Mouse (Mus musculus) heart, embryonic 11.5 days (tissue): ENCODE measurements around the gene Them7. TPM values are rescaled to one million over a fixed set of nuclear protein-coding genes. Genes with fewer than 3 reads are reported as not detected.
A peak's percentile ranks its signal among the peaks of the same experiment; 100 is the strongest.

Experiments
- ATAC-seq: fragments of 200-750 bp; cut with Nextera tagmentation; replicated peaks from 2 replicates; pipeline ENCODE4 v1.8.0; 2017; ENCODE audit warnings: moderate library complexity; ENCODE audit not compliant: insufficient number of reproducible peaks, low FRiP score, low TSS enrichment
- H3K27ac ChIP-seq: fragments of 300-500 bp; sonication (generic); 2 replicates; pipeline ENCODE4 v1.5.1; 2014; ENCODE audit warnings: mild to moderate bottlenecking, low read depth, low read length
- H3K27me3 ChIP-seq: fragments of 300-500 bp; sonication (generic); 2 replicates; pipeline ENCODE4 v1.6.1; 2014; ENCODE audit warnings: mild to moderate bottlenecking, low read length, mixed read lengths; ENCODE audit not compliant: control insufficient read depth, insufficient read depth
- H3K36me3 ChIP-seq: fragments of 300-500 bp; sonication (generic); 2 replicates; pipeline ENCODE4 v1.6.1; 2014; ENCODE audit warnings: mild to moderate bottlenecking, low read length, moderate library complexity, mixed read lengths; ENCODE audit not compliant: control insufficient read depth, insufficient read depth
- H3K4me1 ChIP-seq: fragments of 300-500 bp; sonication (generic); 2 replicates; pipeline ENCODE4 v1.6.1; 2014; ENCODE audit warnings: low read length; ENCODE audit not compliant: control insufficient read depth, insufficient read depth
- H3K4me2 ChIP-seq: fragments of 300-500 bp; sonication (generic); 2 replicates; pipeline ENCODE4 v1.6.1; 2014; ENCODE audit warnings: mild to moderate bottlenecking, moderate library complexity
- H3K4me3 ChIP-seq: fragments of 300-500 bp; sonication (generic); 2 replicates; pipeline ENCODE4 v1.5.1; 2014; ENCODE audit warnings: low read depth, low read length
- H3K9ac ChIP-seq: fragments of 300-500 bp; sonication (generic); 2 replicates; pipeline ENCODE4 v1.6.1; 2014; ENCODE audit warnings: mild to moderate bottlenecking, low read depth, low read length, moderate library complexity
- H3K9me3 ChIP-seq: fragments of 300-500 bp; sonication (generic); replicated peaks from 2 replicates; pipeline ENCODE4 v1.6.1; 2016; ENCODE audit warnings: low read length; ENCODE audit not compliant: control insufficient read depth
- WGBS: fragments of 180-500 bp; shearing (Covaris S2); extraction: QIAGEN DNeasy Blood & Tissue Kit; methylation state at CpG from one replicate; pipeline ENCODE4 v1.1.7; 2014; ENCODE audit not compliant: insufficient replicate concordance; 5-methylcytosine and 5-hydroxymethylcytosine counted together
- polyA plus RNA-seq: library from polyadenylated mRNA; unstranded; fragments of >200 nt; fragmentation: Nextera tagmentation; extraction: Ambion mirVana; gene quantifications from 2 replicates; pipeline ENCODE4 v1.2.1, GENCODE M21; 2014

The Them7 gene
- 1.3 and 1.5 TPM in 2 replicates for polyA plus RNA-seq

DNA sequence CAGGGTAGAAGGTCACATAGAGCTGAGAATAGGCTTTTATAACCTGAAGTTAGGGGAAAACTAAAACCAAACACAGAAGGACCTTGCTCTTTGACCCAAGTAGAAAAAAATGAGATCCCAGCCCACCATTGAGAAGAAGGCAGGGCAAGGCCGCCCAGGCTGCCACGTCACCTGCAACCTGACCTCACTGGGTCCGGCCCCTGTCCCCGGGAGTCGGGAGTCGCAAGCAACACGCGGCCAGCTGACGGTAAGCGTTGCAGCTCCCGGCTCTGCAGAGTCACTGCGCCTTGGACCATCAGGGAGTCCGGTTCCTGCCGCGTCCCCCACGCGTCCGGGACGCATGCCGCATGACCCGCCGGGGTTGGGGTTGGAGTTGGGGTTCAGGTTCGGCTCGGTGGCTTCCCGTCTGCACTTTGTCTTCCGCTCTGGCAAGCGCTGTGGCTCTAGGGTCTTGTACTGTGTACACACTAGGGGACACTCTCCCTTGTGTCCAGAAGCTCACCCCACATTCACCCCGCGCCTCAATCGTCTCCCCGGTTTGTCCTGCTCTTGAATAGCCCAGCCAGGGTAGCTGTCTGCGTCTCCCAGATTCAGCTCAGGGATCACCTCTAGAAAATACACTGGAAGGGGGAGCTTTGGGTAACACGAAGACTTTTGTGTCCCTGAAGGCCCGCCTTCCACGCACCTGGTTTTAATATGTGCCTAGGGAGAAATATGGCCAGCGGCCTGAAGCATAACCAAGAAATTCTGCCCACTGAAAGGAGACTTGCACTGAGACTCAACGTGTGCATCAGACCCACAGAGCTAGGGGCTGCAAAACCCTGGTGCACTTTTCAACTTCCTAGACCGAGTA lies at the start of gene Them7:
Them7 (plus strand) TSS at position 187 of the 853 bp plus-strand sequence.
- peak within 1 kb of the TSS; percentile 46 for H3K4me3 ChIP-seq
- H3K4me1 ChIP-seq = peaks cover 14% of the 10 kb centered on the region
- H3K36me3 ChIP-seq = no peaks in the 10 kb centered on the region
- no peak for ATAC-seq
- peak within 1 kb of the TSS; percentile 87 for H3K4me2 ChIP-seq
- H3K9ac ChIP-seq = peak within 1 kb of the TSS; percentile 65; the same call in 1 of the 2 replicates
- WGBS = 3% methylated on average over 38 of the region's 38 CpGs
- H3K27me3 ChIP-seq = peaks cover 10% of the 10 kb centered on the region
- H3K27ac ChIP-seq = no peak within 1 kb of the TSS
- H3K9me3 ChIP-seq = no peaks in the 10 kb centered on the region

DNA sequence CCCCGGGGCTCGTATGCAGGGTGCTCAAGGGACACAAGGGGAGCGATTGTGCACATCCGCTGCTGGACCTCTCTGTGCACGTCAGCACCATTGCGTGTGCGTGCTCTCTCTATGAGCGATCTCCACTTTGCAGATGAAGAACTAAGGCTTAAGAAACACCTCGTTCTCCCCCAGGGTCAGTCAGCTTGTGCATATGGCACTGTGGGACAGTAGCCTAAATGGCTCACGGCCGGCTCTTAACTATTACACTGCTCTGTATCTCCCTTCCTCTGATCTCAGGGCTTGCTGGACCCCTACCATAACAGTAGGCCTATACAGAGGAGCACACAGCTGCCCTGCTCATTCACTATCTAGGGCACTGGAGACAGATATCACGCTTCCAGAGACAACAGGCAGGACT lies 45.2 kb upstream of the Them7 start:
- Histone ChIP-seq H3K9ac (no peak overlapping the region), H3K4me2 (no peak overlapping the region), H3K36me3 (no peaks in the 10 kb centered on the region), H3K27me3 (no peaks in the 10 kb centered on the region), H3K4me1 (no peaks in the 10 kb centered on the region), H3K4me3 (no peak overlapping the region), H3K9me3 (0 out of 2 replicates have a peak, but pooled peaks cover 4% of the 10 kb centered on the region), H3K27ac (no peak overlapping the region)
- no peak for ATAC-seq
- 72% methylated on average over 12 of the region's 12 CpGs for WGBS

DNA sequence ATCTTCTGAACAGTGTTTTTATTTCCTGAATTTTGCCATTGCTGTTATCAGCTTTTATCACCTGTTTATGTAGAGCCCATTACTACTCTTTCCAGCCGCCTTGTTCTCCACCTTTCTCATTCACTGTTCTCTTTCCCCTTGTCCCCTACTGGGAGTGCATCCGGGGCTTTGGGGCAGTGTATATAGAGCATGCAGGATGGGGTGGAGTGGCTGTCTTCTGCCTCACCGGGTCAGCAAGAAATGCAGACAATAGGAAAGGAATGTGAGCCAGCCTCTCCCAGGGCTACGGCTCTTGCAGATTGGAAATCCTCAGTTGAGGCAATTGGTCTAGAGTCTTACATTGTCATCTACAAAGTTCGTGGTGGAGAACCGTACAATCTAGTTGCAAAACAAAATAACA lies 41.6 kb upstream of the Them7 start:
- no peak for ATAC-seq
- no peak overlapping the region for H3K27ac ChIP-seq
- 38% methylated on average over 6 of the region's 6 CpGs for WGBS
- no peak overlapping the region for H3K4me3 ChIP-seq
- H3K4me2 ChIP-seq = no peak overlapping the region
- H3K9ac ChIP-seq = no peak overlapping the region
- no peaks in the 10 kb centered on the region for H3K36me3 ChIP-seq
- 0 out of 2 replicates have a peak, but pooled peaks cover 4% of the 10 kb centered on the region for H3K9me3 ChIP-seq
- H3K4me1 ChIP-seq = no peaks in the 10 kb centered on the region
- no peaks in the 10 kb centered on the region; the same call in 1 of the 2 replicates for H3K27me3 ChIP-seq

DNA sequence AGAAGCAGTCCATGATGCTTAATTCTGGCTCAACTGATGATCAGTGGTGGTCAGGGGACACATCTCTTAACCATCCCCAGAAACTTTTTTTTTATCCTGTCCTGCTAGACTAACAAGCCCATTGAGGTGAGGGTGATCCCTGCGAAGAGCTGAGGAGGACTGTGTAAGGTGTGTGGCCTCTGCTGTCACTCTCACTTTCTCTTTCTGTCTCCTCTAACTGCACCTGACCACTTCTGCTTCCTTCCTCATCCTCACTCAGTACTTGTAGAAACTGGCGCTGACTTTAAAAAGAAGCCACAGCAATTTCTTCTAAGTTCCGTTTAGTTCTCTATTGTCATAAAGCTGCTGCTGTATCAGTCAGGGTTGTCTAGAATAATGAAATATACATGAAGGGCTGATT lies 39.0 kb upstream of the Them7 start:
- Histone ChIP-seq H3K4me1 (no peaks in the 10 kb centered on the region), H3K36me3 (no peaks in the 10 kb centered on the region), H3K27me3 (no peaks in the 10 kb centered on the region; the same call in 1 of the 2 replicates), H3K27ac (no peak overlapping the region), H3K4me3 (no peak overlapping the region), H3K9me3 (0 out of 2 replicates have a peak, but pooled peaks cover 1% of the 10 kb centered on the region), H3K4me2 (no peak overlapping the region), H3K9ac (no peak overlapping the region)
- WGBS = 87% methylated on average over 3 of the region's 3 CpGs
- ATAC-seq = no peak

DNA sequence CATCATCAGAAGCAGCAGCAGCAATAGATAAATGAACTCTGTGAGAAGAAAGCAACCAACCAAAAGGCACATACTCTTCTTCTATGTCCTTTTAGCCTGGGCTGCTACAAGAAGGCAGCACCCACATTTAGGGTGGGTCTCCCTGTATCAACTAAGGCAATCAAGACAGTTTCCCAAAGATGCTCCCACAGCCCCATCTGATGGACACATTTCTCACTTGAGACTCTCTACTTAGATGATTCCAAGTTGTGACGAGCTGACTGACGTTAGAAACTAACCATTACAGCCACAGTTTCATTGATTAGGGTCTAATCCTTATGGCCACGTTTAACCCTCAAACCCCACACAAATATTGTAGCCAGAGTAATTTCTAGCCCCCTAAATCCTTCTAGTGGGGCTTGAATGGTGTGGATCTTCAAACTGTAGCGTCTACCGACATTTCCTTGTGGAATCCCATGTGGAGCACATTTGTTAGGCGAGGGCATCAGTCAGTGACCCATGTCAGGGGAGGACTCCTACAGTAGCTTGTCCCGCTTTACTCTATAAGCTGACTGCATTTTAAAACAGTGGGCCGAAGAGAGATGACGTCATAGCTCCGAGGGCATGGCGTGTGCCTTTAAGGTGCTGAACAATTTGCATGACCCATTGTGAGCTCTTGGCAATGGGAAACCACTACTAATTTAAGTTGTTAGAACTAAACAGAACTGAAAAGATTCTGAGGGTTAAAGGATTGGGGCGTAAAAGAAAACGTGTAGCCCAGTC lies 38.2 kb upstream of the Them7 start:
- no peak for ATAC-seq
- H3K36me3 ChIP-seq = no peaks in the 10 kb centered on the region
- H3K9ac ChIP-seq = no peak overlapping the region
- no peak overlapping the region for H3K4me2 ChIP-seq
- no peaks in the 10 kb centered on the region; the same call in 1 of the 2 replicates for H3K27me3 ChIP-seq
- 77% methylated on average over 13 of the region's 13 CpGs for WGBS
- H3K9me3 ChIP-seq = no peaks in the 10 kb centered on the region
- no peaks in the 10 kb centered on the region for H3K4me1 ChIP-seq
- no peak overlapping the region for H3K4me3 ChIP-seq
- H3K27ac ChIP-seq = no peak overlapping the region

DNA sequence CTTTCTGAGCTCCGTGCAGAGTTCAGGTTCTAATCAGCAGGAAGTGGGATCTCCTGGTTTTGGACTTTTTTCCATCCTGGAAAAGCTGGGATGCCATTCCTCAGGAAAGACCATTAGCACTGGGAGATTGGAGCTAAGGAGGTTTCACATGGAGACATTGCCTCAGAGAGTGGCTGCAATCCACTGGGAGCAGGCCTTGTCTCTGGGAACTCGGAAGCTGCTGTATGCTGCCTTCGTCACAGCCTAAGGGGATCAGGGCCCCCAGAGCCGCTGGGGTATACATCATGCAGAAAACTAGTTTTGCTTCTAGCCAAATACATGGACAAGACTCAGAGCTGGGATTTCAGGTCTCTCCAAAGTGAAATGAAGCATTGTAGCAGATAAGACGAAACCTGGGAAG lies 37.5 kb upstream of the Them7 start:
- Histone ChIP-seq H3K27ac (no peak overlapping the region), H3K27me3 (no peaks in the 10 kb centered on the region; the same call in 1 of the 2 replicates), H3K36me3 (no peaks in the 10 kb centered on the region), H3K4me2 (no peak overlapping the region), H3K4me3 (no peak overlapping the region), H3K4me1 (no peaks in the 10 kb centered on the region), H3K9ac (no peak overlapping the region), H3K9me3 (no peaks in the 10 kb centered on the region)
- ATAC-seq = no peak
- WGBS = 71% methylated on average over 5 of the region's 5 CpGs

DNA sequence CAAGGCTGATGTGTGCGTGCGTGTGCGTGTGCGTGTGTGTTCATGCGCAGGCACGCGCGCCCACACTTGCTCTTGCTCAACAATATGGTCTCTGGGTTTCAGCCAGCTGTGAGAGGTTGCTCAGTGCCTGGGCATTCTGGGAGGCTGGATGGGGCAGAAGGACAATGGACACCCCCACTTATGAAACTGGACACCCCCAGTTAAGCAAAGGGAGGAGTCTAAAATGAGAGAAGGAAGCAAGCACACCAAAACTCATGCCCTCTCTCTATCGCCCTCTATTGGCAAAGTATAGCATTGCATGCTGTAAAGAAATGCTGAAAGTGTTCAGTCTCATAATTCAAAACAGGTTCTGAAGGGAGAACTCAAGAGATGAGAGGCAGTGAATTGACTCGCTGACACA lies 35.9 kb upstream of the Them7 start:
- Histone ChIP-seq H3K4me2 (no peak overlapping the region), H3K9me3 (no peaks in the 10 kb centered on the region), H3K36me3 (no peaks in the 10 kb centered on the region), H3K9ac (no peak overlapping the region), H3K4me1 (no peaks in the 10 kb centered on the region), H3K4me3 (no peak overlapping the region), H3K27ac (no peak overlapping the region), H3K27me3 (no peaks in the 10 kb centered on the region; the same call in 1 of the 2 replicates)
- ATAC-seq = no peak
- WGBS = 77% methylated on average over 10 of the region's 10 CpGs

DNA sequence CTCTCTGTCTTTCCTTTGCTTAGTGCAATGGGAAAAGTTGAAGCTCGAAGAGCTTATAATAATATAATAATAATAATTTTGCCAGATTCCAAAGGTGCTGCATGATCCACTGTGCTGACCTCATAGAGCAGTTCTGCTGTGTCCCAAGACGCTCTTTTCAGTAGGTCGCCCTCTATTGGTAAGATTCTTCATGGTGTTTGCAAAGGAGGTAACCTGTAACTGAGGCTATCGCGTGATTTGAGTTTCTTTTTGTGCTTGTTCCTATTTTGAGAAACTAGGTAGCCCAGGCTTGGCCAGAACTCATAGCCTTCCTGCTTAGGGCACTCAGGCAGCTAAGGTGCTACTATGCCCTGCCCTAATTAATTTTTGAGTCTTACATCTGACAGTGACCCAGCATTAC lies 34.8 kb upstream of the Them7 start:
- H3K4me2 ChIP-seq = no peak overlapping the region
- H3K27me3 ChIP-seq = no peaks in the 10 kb centered on the region; the same call in 1 of the 2 replicates
- no peaks in the 10 kb centered on the region for H3K9me3 ChIP-seq
- no peaks in the 10 kb centered on the region for H3K36me3 ChIP-seq
- no peak overlapping the region for H3K9ac ChIP-seq
- no peak overlapping the region for H3K27ac ChIP-seq
- 29% methylated on average over 5 of the region's 5 CpGs for WGBS
- no peaks in the 10 kb centered on the region for H3K4me1 ChIP-seq
- ATAC-seq = no peak
- no peak overlapping the region for H3K4me3 ChIP-seq
